Mouse (Mus musculus) thymus, adult 2 months (tissue): Measurements from ENCODE around the gene Pts.

ENCODE experiments used
- CTCF ChIP-seq: fragments of 200-500 bp; IDR thresholded peaks from 2 replicates; pipeline ENCODE4 v1.5.1; 2012; ENCODE audit warnings: mild to moderate bottlenecking, control low read depth, low read length, moderate library complexity, borderline replicate concordance; ENCODE audit not compliant: control insufficient read depth, poor library complexity, insufficient read depth; ENCODE audit errors: extremely low read depth
- POLR2A ChIP-seq: fragments of 200-500 bp; IDR thresholded peaks from 2 replicates; pipeline ENCODE4 v1.6.1; 2012; ENCODE audit warnings: mild to moderate bottlenecking, low read length, control low read depth, moderate library complexity; ENCODE audit not compliant: control insufficient read depth, poor library complexity, insufficient read depth; ENCODE audit errors: extremely low read depth

DNA sequence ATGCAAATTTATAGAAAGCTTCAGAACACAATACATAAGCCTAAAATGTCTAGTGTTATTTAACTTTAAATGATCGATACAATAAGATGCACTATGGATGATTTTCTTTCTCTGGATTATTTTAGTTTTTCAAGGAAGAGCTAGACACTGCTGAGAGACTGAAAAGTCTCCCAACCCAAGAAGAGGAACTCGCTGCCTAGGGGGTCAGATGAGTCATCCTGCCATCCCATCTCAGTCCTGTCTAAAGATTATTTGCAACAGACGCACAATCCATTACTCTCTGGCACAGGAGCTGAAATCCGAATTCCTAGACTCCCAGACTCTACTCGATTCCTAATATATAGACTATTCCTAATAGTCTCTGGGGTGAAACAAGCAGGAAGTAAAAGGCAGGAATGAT, 23.7 kb upstream of the Pts start:
- TF ChIP-seq POLR2A, result no peak
- no peak for TF ChIP-seq CTCF
